8 mouse cellular contexts compared by ENCODE assay signal in the genomic region with DNA sequence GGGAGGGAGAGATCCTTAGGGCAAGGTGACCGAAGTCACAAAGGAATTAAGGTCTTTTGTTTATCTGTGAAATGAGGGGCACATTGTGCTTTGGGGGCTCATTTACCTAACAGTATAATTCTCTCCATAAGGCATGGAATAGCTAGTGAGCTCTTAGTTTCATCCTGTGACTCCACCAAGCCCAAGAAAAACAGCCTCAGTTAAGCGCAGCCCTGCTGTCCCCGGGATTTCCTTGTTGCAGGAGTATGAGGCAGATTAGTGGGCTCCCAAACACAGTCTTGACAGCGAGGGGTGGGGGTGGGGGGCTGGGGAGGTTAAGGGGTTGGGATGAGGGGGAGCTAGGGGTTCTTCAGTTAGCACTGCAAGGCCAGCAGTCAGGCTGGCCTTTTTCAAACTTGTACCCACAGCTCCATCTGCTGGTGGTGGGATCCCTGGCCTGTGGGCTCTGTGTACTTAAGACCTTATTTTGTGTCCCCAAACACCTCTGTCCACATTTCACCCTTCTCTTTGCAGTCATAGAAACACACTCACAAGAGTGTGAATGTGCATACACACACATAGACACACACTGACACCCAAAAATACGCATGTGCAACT.
DNase-seq lines count a peak whose midpoint lies in the region; ATAC-seq and TF ChIP-seq lines count a peak whose summit lies in the region.

No protein-coding gene starts in this region.

- no peaks in the 10 kb centered on the region for H3K27me3 ChIP-seq in hindbrain, embryonic 16.5 days (replicated peaks; ENCODE audit: control insufficient read depth, insufficient read depth, low read length)
- no peaks in the 10 kb centered on the region; the same call in 1 of the 2 replicates for H3K27me3 ChIP-seq in midbrain, embryonic 10.5 days (ENCODE audit: low read depth, poor library complexity, severe bottlenecking)
- H3K27me3 ChIP-seq in small intestine, adult 2 months (ENCODE audit: control insufficient read depth, insufficient read depth, low read length) = no peaks in the 10 kb centered on the region

- WGBS in hindbrain, embryonic 16.5 days = 14% methylated on average over 5 of the region's 5 CpGs
- 10% methylated on average over 5 of the region's 5 CpGs for WGBS in midbrain, embryonic 10.5 days
- whole genome bisulfite sequencing in small intestine, adult 2 months = 18% methylated on average over 5 of the region's 5 CpGs

- no peak overlapping the region for H3K4me2 ChIP-seq in hindbrain, embryonic 16.5 days (ENCODE audit: low read length)

- peak; percentile 71; the same call in 1 of the 2 replicates for ATAC-seq in hindbrain, embryonic 16.5 days

- H3K36me3 ChIP-seq in hindbrain, embryonic 16.5 days (ENCODE audit: control insufficient read depth, insufficient read depth, low read length) = no peaks in the 10 kb centered on the region
- H3K36me3 ChIP-seq in midbrain, embryonic 10.5 days = no peaks in the 10 kb centered on the region
- H3K36me3 ChIP-seq in small intestine, adult 2 months (ENCODE audit: control insufficient read depth, insufficient read depth, low read length) = no peaks in the 10 kb centered on the region

- no peak overlapping the region for H3K4me3 ChIP-seq in hindbrain, embryonic 16.5 days (ENCODE audit: low read length)
- no peak overlapping the region for H3K4me3 ChIP-seq in midbrain, embryonic 10.5 days
- H3K4me3 ChIP-seq in small intestine, adult 2 months (ENCODE audit: low read depth, low read length) = no peak overlapping the region

- TF ChIP-seq POLR2A in small intestine, adult 2 months (IDR thresholded peaks at IDR 0.05; ENCODE audit: low read depth, low read length) = no peak

- peak; percentile 37 to 54 for DNase-seq in adrenal gland, adult 18-20 months (ENCODE audit: low spot score in 2 of 2)
- DNase-seq in cerebellum, adult 9-10 months = peak; percentile 89
- DNase-seq in forelimb bud, embryonic 11.5 days (ENCODE audit: low read depth, low spot score) = peak; percentile 81
- peak; percentile 53 to 78 for DNase-seq in layer of hippocampus, postnatal 25 days (ENCODE audit: extremely low spot score in 1 of 2, low spot score in 1 of 2)
- peak; percentile 74 for DNase-seq in midbrain, embryonic 10.5 days (ENCODE audit: low spot score)
- DNase-seq in natural killer cell, adult 2 months (ENCODE audit: low spot score in 2 of 2) = no peak

- no peak overlapping the region for H3K27ac ChIP-seq in hindbrain, embryonic 16.5 days (ENCODE audit: low read depth, low read length)
- no peak overlapping the region for H3K27ac ChIP-seq in midbrain, embryonic 10.5 days (replicated peaks)
- H3K27ac ChIP-seq in small intestine, adult 2 months (ENCODE audit: insufficient read depth, low read depth, low read length) = no peak overlapping the region

- H3K9me3 ChIP-seq in hindbrain, embryonic 16.5 days (ENCODE audit: control insufficient read depth, low read length) = no peaks in the 10 kb centered on the region
- H3K9me3 ChIP-seq in midbrain, embryonic 10.5 days (replicated peaks) = no peaks in the 10 kb centered on the region

- no peaks in the 10 kb centered on the region for H3K4me1 ChIP-seq in hindbrain, embryonic 16.5 days (ENCODE audit: control insufficient read depth, insufficient read depth, low read depth, low read length)
- H3K4me1 ChIP-seq in midbrain, embryonic 10.5 days = peaks cover 7% of the 10 kb centered on the region
- no peaks in the 10 kb centered on the region for H3K4me1 ChIP-seq in small intestine, adult 2 months (ENCODE audit: control insufficient read depth, insufficient read depth, insufficient read length, low read length)

- H3K9ac ChIP-seq in hindbrain, embryonic 16.5 days (ENCODE audit: low read depth, low read length) = no peak overlapping the region

- peak; percentile 35; the same call in 1 of the 2 replicates for TF ChIP-seq CTCF in small intestine, adult 2 months (IDR thresholded peaks at IDR 0.05; ENCODE audit: extremely low read depth, insufficient read length, insufficient replicate concordance, low read depth, low read length)

Comparison
In these comparisons a context has a peak if more than half of its experiments do, and no peak if none do; other contexts are left out.
1. DNase-seq: peak in adrenal gland, adult 18-20 months (2 of 2), cerebellum, adult 9-10 months (single experiment), forelimb bud, embryonic 11.5 days (single experiment), layer of hippocampus, postnatal 25 days (2 of 2) and midbrain, embryonic 10.5 days (single experiment); none in natural killer cell, adult 2 months (0 of 2).